Mouse (Mus musculus): ENCODE results near the gene Gm21292.
"Not testable (repeated sequence)": the region's sequence is repeated elsewhere in the genome, so short reads cannot be mapped to it uniquely, and the experiment has no call there.

The Gm21292 gene

GRCm38 (mm10) chrY:9133824-9134223 lies at the start of gene Gm21292:
TSS of gene Gm21292 (minus strand) at chrY:9133924.
- not testable (repeated sequence) for DNase-seq
